Mouse (Mus musculus) liver, adult (tissue): ENCODE data around the gene Aff3.

Source experiments
- GATA4 ChIP-seq: IDR thresholded peaks from 2 replicates; pipeline ENCODE4 v1.6.1; 2014; ENCODE audit warnings: mild to moderate bottlenecking, low read length; ENCODE audit not compliant: insufficient replicate concordance

The Aff3 gene

GRCm38 (mm10) chr1:38666111-38666765 lies 1.5 kb upstream of the Aff3 start:
- no peak for TF ChIP-seq GATA4

GRCm38 (mm10) chr1:38665611-38666010 lies 856 bp upstream of the Aff3 start:
- no peak for TF ChIP-seq GATA4

GRCm38 (mm10) chr1:38664261-38664660 lies 494 bp downstream of the Aff3 start:
- no peak for TF ChIP-seq GATA4

GRCm38 (mm10) chr1:38662616-38663193 lies 2.0 kb downstream of the Aff3 start:
- TF ChIP-seq GATA4 = no peak

- TF ChIP-seq GATA4 = no peak
Measured at GRCm38 (mm10) chr1:38658933-38659553, 5.7 kb downstream of the Aff3 start.

GRCm38 (mm10) chr1:38658376-38658775 lies 6.4 kb downstream of the Aff3 start:
- no peak for TF ChIP-seq GATA4

- no peak for TF ChIP-seq GATA4
Measured at GRCm38 (mm10) chr1:38657606-38658005, 7.1 kb downstream of the Aff3 start.

GRCm38 (mm10) chr1:38654981-38655540 lies 9.7 kb downstream of the Aff3 start:
- TF ChIP-seq GATA4 = no peak

GRCm38 (mm10) chr1:38650031-38650430 lies 14.7 kb downstream of the Aff3 start:
- no peak for TF ChIP-seq GATA4

- TF ChIP-seq GATA4 = no peak
Measured at GRCm38 (mm10) chr1:38649174-38649573, 15.6 kb downstream of the Aff3 start.

GRCm38 (mm10) chr1:38642288-38642687 lies 22.5 kb downstream of the Aff3 start:
- no peak for TF ChIP-seq GATA4

GRCm38 (mm10) chr1:38639669-38640068 lies 25.1 kb downstream of the Aff3 start:
- no peak for TF ChIP-seq GATA4

GRCm38 (mm10) chr1:38635596-38635995 lies 29.2 kb downstream of the Aff3 start:
- TF ChIP-seq GATA4 = no peak

- no peak for TF ChIP-seq GATA4
Measured at GRCm38 (mm10) chr1:38634081-38634480, 30.7 kb downstream of the Aff3 start.

GRCm38 (mm10) chr1:38632461-38633180 lies 32.1 kb downstream of the Aff3 start:
- TF ChIP-seq GATA4 = no peak
